In the genomic region with DNA sequence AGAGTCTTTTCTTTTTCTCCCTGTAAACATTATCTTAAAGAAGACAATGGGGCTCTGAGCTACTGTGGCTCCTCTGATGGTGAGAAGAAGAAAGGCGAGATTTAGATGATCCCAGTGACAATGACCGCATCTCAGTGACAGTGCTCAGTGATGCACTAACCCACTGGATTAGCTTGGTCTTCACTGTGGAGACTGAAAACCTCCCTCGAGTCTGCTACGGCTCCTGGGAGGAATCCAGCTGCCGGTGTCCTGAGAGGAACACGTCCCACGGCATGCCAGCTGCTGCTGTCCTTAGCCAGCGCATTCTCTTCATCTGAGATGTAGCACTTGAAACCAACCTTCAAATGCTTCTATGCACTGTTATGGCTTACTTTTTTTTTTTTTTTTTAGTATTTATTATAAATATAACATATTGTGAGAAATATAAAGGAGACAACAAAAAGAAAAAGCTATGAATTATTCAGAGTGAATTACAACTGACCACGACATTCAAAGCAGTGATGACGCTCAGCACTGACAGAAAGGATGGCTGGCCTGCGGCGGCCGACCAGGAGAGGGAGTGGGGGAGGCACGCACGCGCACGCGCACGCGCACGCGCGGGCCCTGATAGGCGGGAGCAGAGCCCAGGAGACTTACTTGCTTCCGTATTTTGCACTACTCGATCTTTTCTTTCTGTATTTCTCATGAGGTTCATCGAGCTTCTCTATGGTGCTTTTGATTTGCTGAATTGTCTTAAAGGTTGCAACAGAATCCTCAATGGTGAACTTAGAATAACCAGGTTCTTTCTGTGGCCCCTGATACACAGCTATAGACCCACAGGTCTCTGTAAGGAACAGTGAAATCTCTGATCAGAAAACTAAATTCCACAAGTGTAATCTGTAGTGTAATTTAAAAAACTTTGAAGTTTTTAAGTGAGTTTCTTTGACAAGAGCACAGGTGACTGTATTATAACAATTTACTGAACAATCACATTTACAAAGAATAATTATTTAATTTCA, we compare ENCODE assay signal across 1 mouse cellular context.
TF ChIP-seq lines count a peak whose summit lies in the region.

No protein-coding gene starts in this region.

TF ChIP-seq in CH12.LX, 34 proteins besides CTCF, POLR2A, EP300 and RAD21 (continued from another document):
- TF ChIP-seq ZKSCAN1 (IDR thresholded peaks at IDR 0.05; ENCODE audit: borderline replicate concordance, low read depth, low read length) = no peak
- TF ChIP-seq ZC3H11A (IDR thresholded peaks at IDR 0.05; ENCODE audit: low read depth, low read length) = no peak
- no peak for TF ChIP-seq CHD1 (IDR thresholded peaks at IDR 0.05; ENCODE audit: low read depth, low read length)
- no peak for TF ChIP-seq CHD2 (IDR thresholded peaks at IDR 0.05; ENCODE audit: low read length)
- TF ChIP-seq TCF12 (IDR thresholded peaks at IDR 0.05; ENCODE audit: low read depth, low read length) = no peak
- TF ChIP-seq JUN (IDR thresholded peaks at IDR 0.05; ENCODE audit: insufficient read depth, low read depth, low read length) = no peak
- TF ChIP-seq MXI1 (IDR thresholded peaks at IDR 0.05; ENCODE audit: low read depth, low read length) = no peak
- no peak for TF ChIP-seq MEF2A (IDR thresholded peaks at IDR 0.05; ENCODE audit: borderline replicate concordance, low read depth, low read length)
